In the genomic region with DNA sequence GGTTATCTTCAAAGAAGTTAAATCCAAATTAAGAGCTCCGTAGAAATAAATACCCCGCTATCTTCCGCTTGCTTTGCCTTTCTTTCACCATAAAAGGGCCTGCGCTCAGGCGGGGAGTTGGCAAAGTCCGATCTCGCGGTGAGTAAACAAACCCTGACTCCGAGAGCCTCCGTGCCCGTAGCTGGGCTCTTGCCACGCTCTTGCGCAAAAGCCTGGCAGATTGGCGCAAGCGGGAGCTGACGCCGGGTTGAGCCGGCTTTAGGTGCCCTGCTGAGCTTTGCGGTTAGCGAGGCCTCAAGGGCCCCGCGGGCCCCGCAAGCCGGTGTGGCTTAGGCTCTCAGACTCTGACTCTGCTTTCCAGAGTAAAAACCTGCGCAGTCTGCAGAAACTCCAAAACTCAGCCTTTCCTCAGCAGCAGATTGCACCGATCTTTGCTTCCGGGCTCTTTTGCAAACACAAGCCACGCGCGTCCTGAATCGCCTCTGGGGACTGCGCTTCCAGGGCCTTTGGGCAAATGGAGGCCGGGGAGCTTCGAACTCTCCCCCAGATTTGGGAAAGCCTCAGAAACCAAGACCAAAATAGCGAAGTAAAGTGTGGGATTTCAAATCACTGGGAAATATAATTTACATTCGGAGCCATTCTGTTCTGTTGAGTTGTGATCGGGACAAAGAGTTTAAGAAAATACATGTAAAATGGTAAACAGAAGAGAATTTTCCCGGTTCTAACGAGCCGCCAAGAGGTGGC, we compare ENCODE assay signal across 8 mouse cellular contexts. TPM values are rescaled to one million over a fixed set of nuclear protein-coding genes. Genes with fewer than 3 reads are reported as not detected.
DNase-seq lines count a peak whose midpoint lies in the region; ATAC-seq lines count a peak whose summit lies in the region.

No protein-coding gene starts in this region.

- ATAC-seq in hindbrain, embryonic 16.5 days = no peak
- no peak for ATAC-seq in liver, embryonic 11.5 days (replicated peaks; ENCODE audit: low FRiP score)
- ATAC-seq in monocyte, adult 5-6 weeks (replicated peaks; ENCODE audit: insufficient number of reproducible peaks, low FRiP score, low TSS enrichment, poor library complexity, severe bottlenecking) = peak; percentile 52; the same call in 1 of the 2 replicates

- peaks cover 25% of the 10 kb centered on the region for H3K27me3 ChIP-seq in hindbrain, embryonic 16.5 days (replicated peaks; ENCODE audit: control insufficient read depth, insufficient read depth, low read length)
- peaks cover 97% of the 10 kb centered on the region for H3K27me3 ChIP-seq in liver, embryonic 11.5 days (replicated peaks; ENCODE audit: control insufficient read depth, insufficient read depth, low read length)

- no peaks in the 10 kb centered on the region for H3K9me3 ChIP-seq in hindbrain, embryonic 16.5 days (ENCODE audit: control insufficient read depth, low read length)
- H3K9me3 ChIP-seq in liver, embryonic 11.5 days (ENCODE audit: control insufficient read depth, low read length) = no peaks in the 10 kb centered on the region

- intact Hi-C loops in gastrocnemius, postnatal 14 days (cut with DNase I; ENCODE audit: low total_unique reads) = no loop called here

- peak; percentile 54 for DNase-seq in NIH3T3 (ENCODE audit: low read depth)
- DNase-seq in cerebellum, adult 11-12 months = peak; percentile 92
- DNase-seq in gastrocnemius, postnatal 14 days = peak; percentile 63
- no peak for DNase-seq in liver, embryonic 11.5 days (ENCODE audit: low spot score)
- DNase-seq in left cerebral cortex, adult 9 months (ENCODE audit: low spot score in 2 of 2) = no peak
- DNase-seq in spleen, postnatal 4 days (ENCODE audit: low spot score in 2 of 2) = no peak

- peak overlapping the region; percentile 65 for H3K27ac ChIP-seq in hindbrain, embryonic 16.5 days (ENCODE audit: low read depth, low read length)
- H3K27ac ChIP-seq in liver, embryonic 11.5 days (ENCODE audit: low read depth, low read length) = no peak overlapping the region

- no peaks in the 10 kb centered on the region for H3K36me3 ChIP-seq in hindbrain, embryonic 16.5 days (ENCODE audit: control insufficient read depth, insufficient read depth, low read length)
- H3K36me3 ChIP-seq in liver, embryonic 11.5 days (ENCODE audit: control insufficient read depth, insufficient read depth, low read length) = no peaks in the 10 kb centered on the region

- H3K4me1 ChIP-seq in hindbrain, embryonic 16.5 days (ENCODE audit: control insufficient read depth, insufficient read depth, low read depth, low read length) = peaks cover 11% of the 10 kb centered on the region
- peaks cover 4% of the 10 kb centered on the region for H3K4me1 ChIP-seq in liver, embryonic 11.5 days (replicated peaks; ENCODE audit: control insufficient read depth, insufficient read depth, low read length)

- peak overlapping the region; percentile 54 for H3K9ac ChIP-seq in hindbrain, embryonic 16.5 days (ENCODE audit: low read depth, low read length)
- no peak overlapping the region for H3K9ac ChIP-seq in liver, embryonic 11.5 days (ENCODE audit: low read depth, low read length)

- H3K4me3 ChIP-seq in hindbrain, embryonic 16.5 days (ENCODE audit: low read length) = peak overlapping the region; percentile 43
- H3K4me3 ChIP-seq in liver, embryonic 11.5 days (ENCODE audit: low read depth, low read length) = no peak overlapping the region; the same call in 1 of the 2 replicates

- peak overlapping the region; percentile 68 for H3K4me2 ChIP-seq in hindbrain, embryonic 16.5 days (ENCODE audit: low read length)
- H3K4me2 ChIP-seq in liver, embryonic 11.5 days = peak overlapping the region; percentile 30

- WGBS in hindbrain, embryonic 16.5 days = under 1% methylated on average over 40 of the region's 40 CpGs
- 3% methylated on average over 40 of the region's 40 CpGs for WGBS in liver, embryonic 11.5 days

RNA-seq across cellular contexts. Expression of gene Lhx1, which starts 2.6 kb away (rescaled TPM):
- total RNA-seq in gastrocnemius, postnatal 14 days (2021) = not detected
- polyA plus RNA-seq in hindbrain, embryonic 16.5 days (2015; fragmentation: Nextera tagmentation; extraction: Ambion mirVana) = 35.9 and 43.0 TPM in 2 replicates
- 0.32 TPM in 1 of 2 replicates, not detected in the other for polyA plus RNA-seq in liver, embryonic 11.5 days (2014; fragmentation: Nextera tagmentation; extraction: Ambion mirVana)
- not detected in 3 replicates for total RNA-seq in monocyte, adult 5-6 weeks (2017)

RNA-seq across cellular contexts. Expression of gene Aatf, which starts 9.4 kb away (rescaled TPM):
- total RNA-seq in gastrocnemius, postnatal 14 days (2021) = 10 to 100 TPM; 10.5 to 10.9 TPM
- polyA plus RNA-seq in hindbrain, embryonic 16.5 days (2015; fragmentation: Nextera tagmentation; extraction: Ambion mirVana) = 51.0 and 52.1 TPM in 2 replicates
- polyA plus RNA-seq in liver, embryonic 11.5 days (2014; fragmentation: Nextera tagmentation; extraction: Ambion mirVana) = 87.6 and 92.8 TPM in 2 replicates
- total RNA-seq in monocyte, adult 5-6 weeks (2017) = 49.5 to 57.7 TPM (median 51.2 TPM) in 3 replicates

Comparison
In these comparisons a context has a peak if more than half of its experiments do, and no peak if none do; other contexts are left out.
1. DNase-seq: peak in NIH3T3 (single experiment), cerebellum, adult 11-12 months (single experiment) and gastrocnemius, postnatal 14 days (single experiment); none in liver, embryonic 11.5 days (single experiment), left cerebral cortex, adult 9 months (0 of 2) and spleen, postnatal 4 days (0 of 2).